Mouse (Mus musculus) layer of hippocampus, postnatal 25 days (tissue): ENCODE data around the gene Kdm8. TPM values are rescaled to one million over a fixed set of nuclear protein-coding genes. Genes with fewer than 3 reads are reported as not detected.

ENCODE experiments used
- DNase-seq, 2 experiments: peaks; one replicate each; pipeline ENCODE4 v3.0.0; 2022; ENCODE audit warnings: mixed read lengths in 2 of 2, low spot score in 1 of 2; ENCODE audit errors: extremely low spot score in 1 of 2
- total RNA-seq, 2 experiments: library from RNA; stranded (reverse); gene quantifications; 2 replicates each; pipeline ENCODE4 v1.2.3; 2021

The Kdm8 gene
- total RNA-seq, 2 experiments from 2014 or later, result 3.9 to 5.6 TPM

DNA sequence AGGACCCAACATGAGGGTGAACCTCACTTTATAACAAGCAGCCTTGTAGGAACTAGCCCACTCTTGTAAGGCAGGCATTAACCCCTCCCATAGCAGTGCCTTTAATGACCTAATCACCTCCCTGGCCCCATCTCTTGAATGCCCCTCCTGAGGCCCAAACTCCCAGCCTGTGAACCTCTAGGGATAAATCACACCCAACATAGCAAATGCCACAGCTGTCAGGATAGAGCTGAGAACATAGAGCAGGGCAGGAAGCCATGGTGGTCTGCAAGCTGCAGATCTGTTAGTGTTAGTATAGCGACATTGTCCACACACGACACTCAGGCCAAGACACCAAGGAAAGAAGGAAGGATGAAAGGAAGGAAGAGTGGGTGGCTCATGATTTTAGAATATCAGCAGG lies 6.6 kb downstream of the Kdm8 start:
- no peak for DNase-seq

DNA sequence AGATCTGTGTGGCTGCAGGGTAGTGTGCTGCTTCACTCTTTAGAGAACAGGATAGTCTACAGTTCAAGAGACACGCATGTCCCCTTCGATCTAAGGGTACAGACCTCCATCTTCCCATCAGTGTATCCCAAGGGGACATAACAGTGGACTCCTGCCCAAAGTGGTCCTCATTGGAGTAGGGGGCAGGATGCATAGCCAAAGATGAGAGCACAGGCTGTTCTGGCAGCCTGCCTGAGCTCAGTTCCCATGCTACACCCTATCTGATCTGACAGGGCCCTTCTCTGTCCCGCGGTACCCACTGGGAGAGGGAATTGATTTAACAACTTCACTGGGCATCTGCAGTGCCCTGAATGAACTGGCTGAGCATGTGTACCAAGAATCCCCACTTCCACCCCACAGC lies 9.2 kb downstream of the Kdm8 start:
- DNase-seq, result no peak

DNA sequence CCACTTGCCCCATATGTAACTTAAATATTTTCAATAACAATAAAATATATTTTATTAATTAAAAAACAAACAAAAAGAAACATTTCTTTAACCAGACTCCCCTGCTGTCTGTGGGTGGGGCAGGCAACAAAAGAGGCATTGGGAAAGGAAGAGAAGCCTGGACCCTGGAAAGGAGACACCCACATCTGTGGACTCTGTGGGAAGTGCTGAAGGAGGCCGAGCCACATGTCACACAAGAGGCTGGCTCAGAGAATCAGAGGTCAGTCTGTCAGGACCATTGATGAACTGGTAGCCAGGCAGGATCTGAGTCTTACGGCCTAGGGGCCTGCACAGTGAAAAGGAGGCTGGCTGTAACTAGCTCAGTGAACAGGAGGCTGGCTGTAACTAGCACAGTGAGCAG lies 17.7 kb downstream of the Kdm8 start:
- no peak for DNase-seq

DNA sequence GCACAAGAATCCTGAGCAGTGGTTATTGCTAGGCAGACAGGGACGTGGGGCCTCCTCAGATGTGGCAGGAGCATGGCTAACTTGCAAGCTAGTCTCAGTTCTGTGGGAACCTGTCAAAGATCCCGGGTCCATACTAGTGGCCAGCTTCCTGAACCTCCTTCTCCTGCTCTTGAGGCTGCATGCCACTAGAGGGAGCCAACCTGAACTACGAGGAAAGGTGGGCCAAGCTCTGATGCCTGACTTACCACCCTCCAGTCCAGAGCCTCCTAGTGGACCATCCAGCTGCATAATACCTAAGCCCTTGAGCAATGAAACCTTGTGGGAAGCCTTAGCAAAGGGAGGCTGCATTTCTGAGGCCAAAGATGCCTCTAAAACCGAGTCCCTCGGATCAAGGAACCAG lies 25.5 kb downstream of the Kdm8 start:
- DNase-seq, result peak in 1 of 2 experiments; percentile 73

DNA sequence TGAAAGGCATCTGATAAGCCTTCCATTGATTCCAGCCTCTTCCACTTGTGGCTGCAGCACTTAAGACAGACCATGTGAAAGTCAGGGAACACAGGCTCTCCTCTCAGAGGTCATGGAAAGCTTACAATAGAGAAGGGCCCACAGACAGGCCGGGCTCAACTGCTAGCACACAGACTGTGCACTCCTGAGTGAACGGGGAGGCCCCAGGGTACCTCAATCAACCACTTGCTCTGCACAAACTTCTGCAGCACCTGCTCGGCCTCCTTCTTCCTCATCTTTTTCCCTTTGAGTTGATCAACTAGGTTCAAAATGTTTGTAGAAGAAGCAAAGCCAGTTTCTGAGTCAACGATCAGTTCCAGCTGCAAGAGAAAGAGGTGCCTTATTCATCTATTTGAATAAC lies 26.4 kb downstream of the Kdm8 start:
- DNase-seq, result no peak

DNA sequence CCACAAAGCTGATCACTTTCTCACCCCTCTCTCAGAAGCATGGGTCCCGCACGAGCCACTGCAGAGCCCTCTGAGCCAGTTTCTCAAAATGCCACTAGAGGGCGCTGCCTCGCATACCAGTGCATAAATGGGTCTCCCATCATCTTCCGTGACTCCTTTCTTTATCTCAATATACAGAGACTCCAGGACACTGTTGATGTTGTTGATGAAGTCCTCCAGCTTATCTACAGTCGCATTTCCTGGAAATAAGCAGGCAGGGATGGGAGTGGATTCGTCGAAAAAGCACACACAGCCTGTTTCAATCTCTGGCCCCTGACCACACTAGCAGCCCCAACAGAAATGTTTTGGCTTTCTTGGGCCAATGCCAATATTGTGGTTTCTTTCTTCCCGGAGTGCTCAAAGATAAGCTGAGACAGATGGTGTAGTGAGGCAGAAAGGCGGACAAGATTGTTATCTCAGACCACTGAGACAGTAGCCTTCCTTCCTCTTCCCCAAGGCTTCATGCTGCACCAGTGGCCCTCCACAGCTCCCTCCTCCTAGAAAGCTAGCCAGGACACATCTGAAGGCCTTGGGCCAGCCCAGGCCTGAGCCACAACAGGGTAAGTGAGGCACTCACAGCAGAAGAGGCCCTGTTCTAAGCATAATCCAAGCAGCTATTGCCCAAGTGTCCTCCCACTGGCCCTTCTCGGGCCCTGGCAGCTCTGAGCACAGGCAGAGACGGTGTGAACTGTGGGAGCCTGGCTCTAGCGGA lies 27.7 kb downstream of the Kdm8 start:
- peak; percentile 48 to 80 for DNase-seq

DNA sequence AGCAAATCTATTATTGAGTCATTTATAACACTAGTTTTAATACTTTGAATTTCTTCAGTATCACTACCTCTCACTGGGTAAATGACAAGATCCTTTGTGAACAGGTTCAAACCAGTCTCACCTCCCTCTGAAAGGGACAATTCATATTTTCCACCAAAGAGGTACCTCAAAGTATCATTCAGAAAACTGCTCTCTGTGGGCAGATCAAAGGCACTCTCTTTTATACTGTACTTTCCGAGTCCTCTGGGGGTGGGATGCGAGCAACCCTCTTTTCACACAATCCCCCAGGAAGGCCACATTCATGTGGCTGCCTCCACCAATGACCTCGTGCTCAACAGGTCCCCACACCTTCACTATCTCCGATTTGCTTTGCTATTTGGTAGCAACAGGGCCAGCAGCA lies 30.1 kb downstream of the Kdm8 start:
- DNase-seq, result no peak

DNA sequence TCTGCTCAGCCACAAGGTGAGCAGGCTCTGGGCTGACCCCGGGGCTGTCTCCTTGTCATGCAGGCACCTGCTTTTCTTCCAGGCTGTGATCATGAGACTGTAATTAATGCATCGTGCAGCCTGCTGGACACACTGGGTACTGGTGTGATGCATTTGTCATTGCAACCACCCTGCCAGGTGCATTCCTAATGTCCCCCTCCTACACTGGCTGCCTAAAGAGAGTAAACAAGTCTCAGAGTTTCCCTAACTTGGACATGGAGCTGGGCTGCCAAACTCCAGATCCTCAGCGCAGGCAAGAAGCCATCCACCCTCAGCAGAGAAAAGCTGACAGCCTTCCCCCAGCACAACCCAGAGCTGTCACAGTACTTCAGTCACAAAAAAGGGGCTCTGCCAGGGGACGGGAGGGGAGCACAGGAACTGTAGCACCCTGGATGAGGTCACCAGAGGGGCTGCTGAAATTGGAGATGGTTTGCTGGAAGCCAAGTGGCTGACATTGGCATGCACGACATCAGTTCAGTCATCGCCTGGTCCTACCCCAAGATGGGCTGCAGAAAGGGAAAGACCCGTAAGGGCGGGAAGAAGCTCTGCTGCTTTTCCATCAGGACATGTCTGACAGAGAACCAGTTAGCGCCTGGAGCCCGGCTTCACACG lies 31.2 kb downstream of the Kdm8 start:
- DNase-seq, result no peak

DNA sequence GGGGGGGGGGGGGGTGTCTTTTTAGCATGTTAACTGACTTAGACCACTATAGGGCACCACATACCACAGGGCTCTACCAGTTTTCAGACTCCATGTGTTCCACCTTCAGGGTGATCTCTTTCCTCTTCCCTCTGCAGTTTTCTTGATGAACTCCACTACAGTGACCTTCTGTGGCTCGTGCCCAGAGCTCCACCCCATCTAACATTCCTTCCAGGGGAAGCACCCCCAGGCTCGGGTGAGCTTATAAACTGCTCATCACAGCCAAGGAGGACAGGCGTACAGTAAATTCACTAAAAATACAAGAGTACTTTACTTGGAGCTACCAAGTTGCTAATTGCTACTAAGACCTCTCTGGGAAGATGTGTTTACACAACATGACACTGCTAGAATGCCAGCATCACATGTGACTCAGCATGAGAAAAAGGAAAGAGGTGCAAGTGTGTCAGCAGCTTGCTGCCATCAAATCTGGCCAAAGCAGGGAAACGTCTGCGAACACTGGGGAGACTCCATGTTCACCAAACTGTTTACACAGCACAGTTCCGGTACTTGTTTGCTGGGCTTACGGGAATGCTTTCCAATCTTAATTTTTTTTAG lies 34.0 kb downstream of the Kdm8 start:
- no peak for DNase-seq

DNA sequence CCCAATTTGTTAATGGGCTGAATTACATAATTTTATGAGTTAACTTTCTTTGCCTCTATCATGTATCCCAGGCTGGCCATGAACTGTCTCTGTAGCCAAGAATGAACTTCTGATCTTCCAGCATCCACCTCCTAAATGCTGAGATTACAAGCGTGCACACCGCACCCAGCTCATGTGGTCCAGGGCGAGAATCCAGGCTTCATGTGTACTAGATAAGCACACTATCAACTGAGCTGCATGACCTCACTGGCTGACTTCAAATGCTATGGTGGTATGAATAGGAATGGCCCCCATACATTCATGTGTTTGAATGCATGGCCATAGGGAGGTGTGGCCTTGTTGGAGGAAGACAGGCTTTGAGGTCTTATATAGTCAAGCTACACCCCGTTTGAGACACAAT lies 36.0 kb downstream of the Kdm8 start:
- DNase-seq, result no peak

DNA sequence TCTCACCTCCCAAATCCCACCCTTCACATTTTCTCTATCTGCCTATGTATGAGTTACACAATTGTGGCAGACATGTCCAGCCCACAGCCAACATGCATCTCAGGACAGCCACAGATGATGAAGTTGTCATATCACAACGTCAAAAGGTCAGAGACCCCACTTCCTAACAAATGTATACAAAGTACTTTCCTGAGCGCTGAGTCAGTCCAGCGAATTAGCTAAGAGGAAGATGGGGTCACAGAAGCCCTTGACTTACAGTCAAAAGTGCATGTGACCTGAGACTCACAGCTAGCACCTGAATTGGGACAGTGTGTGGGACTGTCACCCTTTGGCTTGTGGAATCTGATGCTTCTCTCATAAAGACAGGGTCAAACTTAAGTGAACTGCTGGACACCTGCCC lies 37.9 kb downstream of the Kdm8 start:
- DNase-seq, result no peak

DNA sequence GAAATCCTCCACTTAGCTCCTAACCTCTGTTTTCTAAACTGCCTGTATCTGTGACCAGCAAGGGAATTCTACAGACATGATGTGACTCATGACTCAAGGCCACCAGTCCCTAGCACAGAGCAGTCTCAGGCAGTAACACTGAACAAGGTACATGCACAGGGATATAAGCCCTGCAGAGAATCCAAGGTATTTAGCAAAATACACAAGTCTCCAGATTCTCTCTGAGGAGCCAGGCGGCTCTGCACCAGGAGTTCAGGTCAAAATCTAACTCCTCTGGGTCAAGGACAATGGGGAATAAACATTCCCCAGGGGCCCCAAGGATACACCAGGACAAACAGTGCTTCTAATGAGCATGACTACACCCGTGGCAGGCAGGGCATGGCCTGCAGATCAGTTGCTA lies 38.4 kb downstream of the Kdm8 start:
- DNase-seq, result no peak

DNA sequence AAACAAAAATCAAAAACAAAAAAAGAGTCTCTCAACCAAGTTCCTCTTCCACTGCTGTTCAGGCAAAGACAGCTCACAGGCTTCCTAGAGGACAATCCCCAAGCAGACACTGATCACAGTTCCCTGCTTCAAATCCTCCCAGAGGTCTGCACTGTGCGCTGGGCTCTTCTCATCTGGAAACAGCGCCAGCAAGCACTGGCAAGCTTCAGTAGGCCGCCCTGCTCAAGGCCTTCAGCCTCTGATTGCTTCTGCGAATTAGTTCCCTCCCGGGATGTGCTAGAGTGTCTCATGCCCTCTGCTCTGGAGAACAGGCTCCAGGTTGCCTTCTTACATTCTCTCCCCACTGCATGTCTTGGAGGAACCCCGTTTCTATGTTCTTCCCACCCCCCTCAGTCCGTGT lies 40.3 kb downstream of the Kdm8 start:
- DNase-seq, result no peak

DNA sequence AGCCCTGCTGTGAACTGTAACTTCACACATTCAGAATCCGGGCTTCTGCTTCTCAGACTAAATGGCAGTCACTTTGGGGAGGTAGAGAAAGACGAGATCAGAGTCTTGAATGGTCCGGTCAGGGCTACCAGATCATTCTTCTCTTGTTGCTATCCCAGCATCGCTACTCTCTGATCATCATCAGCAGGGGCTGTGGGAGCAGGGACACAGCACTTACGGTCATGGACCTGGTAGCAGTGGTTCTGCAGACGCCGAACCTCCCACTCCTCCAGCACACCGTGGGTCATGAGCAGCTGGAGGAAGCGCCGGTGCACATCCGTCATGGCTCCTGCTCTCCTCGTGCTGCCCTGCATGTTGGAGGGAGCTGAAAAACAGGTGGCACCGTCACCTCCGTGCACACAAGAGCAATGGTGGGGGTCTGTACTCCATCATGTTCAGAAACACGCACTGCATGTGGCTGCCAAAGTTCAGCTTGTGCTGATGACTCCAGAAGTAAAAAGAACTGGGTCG lies 41.7 kb downstream of the Kdm8 start:
- DNase-seq, result no peak

DNA sequence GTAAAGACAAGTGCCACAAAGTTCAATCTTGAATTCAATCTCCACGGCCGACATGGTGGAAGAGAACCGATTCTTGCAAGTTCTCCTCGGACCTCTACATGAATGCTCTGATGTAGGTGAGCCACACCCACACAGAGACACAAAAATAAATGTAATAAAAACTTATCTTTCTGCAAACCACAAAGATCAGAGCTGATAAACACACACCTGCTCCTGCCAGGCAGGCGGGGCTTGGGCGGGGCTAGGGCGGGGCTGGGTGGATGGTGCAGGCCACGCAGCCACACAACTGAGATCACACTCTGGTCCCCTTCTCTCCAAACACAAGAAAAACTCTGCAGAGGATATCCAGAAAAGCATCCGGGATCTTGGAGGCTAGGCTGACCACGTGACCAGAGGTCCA lies 42.6 kb downstream of the Kdm8 start:
- DNase-seq, result no peak

DNA sequence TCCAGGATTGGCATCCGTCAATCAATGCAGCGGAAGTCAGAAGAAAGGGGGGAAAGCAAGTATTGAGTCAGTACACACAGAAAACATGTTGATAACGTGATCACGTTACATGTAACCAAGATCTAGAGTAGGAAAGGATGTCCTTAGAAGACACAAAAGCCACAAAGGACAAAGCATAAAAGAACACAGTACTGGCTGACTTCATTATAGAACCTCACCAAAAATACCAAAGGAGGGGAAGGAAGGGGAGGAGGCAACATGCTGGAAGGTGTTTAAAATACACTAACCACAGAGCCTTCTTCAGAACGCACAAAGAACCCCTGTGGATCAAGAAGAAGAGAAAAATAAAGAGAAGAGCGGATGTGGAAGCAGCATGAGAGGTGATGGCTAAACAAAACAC lies 44.2 kb downstream of the Kdm8 start:
- DNase-seq, result no peak

DNA sequence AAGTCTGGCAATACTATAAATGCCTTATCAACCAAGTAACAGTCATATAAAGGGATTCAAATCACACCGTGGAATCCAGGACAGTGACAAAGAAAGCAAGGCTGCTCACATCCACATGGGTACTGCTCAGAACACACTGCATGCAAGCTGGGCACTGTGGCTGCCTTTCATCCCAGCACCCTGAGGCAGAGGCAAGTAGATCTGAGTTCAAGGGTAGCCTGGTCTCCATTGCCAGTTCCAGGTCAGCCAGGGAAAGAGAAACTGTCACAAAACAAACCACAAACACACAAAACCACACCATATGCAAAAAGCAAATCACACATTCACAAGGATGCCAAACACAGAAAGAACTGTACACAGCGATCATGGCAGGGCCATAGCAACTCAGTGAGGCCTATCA lies 45.2 kb downstream of the Kdm8 start:
- no peak for DNase-seq

DNA sequence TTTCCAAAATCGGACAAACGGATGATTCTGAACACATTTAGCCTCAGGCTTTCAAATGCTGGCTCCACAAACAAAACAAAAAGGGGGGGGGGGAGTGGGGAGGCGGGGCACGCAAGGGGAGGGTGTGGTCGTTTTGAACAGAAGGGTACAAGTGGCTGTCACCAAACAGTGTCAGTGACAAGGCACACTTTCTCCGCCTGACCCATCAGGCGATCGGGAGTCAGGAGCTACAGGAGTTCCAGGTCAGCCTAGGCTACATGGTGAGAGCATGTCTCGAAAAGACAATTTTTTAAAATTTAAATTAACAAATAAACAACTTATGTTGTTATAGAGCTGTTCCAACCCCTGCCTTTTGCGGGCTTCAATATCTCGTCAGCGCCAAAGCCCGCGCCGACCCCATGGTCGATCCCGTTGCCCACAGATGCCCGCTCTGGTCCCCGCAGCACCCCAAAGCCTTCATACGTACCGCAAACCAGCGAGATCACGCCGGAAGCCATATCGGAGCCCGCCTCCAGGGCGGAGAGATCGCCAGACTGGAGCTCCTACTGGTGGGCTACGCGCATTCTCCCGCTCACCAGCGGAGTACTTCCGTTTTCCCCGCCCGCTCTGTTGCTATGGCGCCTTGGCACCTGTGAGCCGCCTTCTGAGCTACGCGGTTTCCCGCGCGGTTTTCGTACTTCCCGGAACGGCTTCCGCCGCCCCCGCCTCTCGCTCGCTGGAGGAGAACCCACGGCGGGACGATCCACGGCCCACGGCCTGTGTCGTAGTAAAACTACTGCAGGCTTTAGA lies 46.7 kb downstream of the Kdm8 start, which contains the start of gene Nsmce1:
Nsmce1 (minus strand) TSS at position 650 of the 789 bp plus-strand sequence.
- peak; percentile 84 to 90 for DNase-seq

DNA sequence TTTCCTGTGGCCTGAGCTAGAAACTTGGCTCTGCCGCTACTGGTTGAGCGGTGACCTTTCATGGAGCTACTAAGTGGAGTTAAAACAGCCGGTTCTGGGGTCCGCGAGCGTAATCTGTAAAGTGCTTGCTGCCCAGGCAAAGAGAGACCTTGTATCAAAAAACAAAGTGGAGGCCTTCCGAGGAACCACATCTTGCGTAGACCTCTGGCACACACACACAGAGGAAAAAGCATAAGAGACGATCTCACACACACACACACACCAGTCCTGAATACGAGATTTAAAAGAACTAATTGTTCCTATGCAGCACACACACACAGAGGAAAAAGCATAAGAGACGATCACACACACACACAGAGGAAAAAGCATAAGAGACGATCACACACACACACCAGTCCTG lies 47.3 kb downstream of the Kdm8 start:
- DNase-seq, result no peak

DNA sequence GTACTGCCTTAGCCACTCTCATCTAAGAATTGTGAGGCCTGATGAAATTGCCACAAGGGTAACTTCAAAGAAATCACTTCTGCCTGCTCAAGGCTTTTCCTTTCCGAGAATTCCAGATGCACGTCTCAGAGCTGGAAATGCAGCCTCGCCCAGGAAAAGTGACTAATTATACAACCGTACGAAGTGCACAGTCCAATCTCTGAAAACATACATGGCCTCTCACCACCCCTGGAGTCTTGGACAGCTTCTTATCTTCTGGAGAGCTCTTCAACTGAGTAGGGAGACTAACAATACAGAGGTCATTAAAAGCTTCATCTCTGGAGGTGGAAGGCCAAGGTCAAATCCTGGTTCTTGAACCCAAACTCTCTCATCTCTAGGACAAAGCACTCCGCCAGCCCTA lies 48.1 kb downstream of the Kdm8 start:
- no peak for DNase-seq

DNA sequence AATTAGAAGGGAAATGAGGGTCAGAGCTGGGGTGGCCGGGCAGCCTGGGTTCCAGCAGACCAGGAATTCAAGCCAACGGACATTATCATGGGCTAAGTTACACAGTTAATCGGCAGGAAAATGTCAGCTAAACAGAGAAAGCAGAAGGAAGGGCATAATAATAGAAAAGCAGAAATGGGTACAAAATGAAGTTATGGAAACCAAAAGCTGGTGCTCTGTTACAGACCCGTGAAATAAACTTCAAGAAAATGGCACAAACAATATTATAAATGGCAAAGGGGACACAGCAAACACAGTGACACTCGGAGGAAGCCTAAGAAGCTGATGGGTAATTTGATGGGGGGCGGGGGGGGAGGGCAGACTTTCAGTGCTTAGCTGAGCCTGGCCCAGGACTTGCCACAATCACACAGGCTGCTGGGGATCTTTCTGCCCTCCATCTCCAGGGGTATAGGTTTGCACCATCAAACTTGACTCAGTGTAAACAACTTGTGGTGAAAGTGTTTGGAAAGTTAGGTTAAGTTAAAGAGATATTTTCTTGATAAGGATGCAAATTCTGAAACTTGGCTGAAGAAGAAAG lies 51.5 kb downstream of the Kdm8 start:
- no peak for DNase-seq
